Mouse (Mus musculus) limb, embryonic 14.5 days (tissue): ENCODE measurements around the gene Hrasls5. TPM values are rescaled to one million over a fixed set of nuclear protein-coding genes. Genes with fewer than 3 reads are reported as not detected.

ENCODE experiments used
- ATAC-seq: fragments of 200-750 bp; cut with Nextera tagmentation; 2 replicates; pipeline ENCODE4 v1.8.0; 2017; ENCODE audit warnings: low read depth, moderate number of reproducible peaks, moderate TSS enrichment; ENCODE audit not compliant: low FRiP score
- DNase-seq: peaks from one replicate; pipeline ENCODE4 v3.0.0-alpha.2; 2015; ENCODE audit warnings: low spot score
- H3K27ac ChIP-seq: fragments of 300-500 bp; sonication (generic); replicated peaks from 2 replicates; pipeline ENCODE4 v1.5.1; 2014; ENCODE audit warnings: low read depth, mild to moderate bottlenecking, low read length, moderate library complexity, mixed read lengths
- H3K27me3 ChIP-seq: fragments of 300-500 bp; sonication (generic); 2 replicates; pipeline ENCODE4 v1.6.1; 2014; ENCODE audit warnings: low read length, mixed read lengths; ENCODE audit not compliant: control insufficient read depth, insufficient read depth
- H3K36me3 ChIP-seq: fragments of 300-500 bp; sonication (generic); 2 replicates; pipeline ENCODE4 v1.6.1; 2014; ENCODE audit warnings: mild to moderate bottlenecking, low read length, moderate library complexity, mixed read lengths; ENCODE audit not compliant: control insufficient read depth, insufficient read depth
- H3K4me1 ChIP-seq: fragments of 300-500 bp; sonication (generic); 2 replicates; pipeline ENCODE4 v1.6.1; 2014; ENCODE audit warnings: antibody characterized with exemption, low read length, mixed read lengths; ENCODE audit not compliant: control insufficient read depth, insufficient read depth
- H3K4me2 ChIP-seq: fragments of 300-500 bp; sonication (generic); replicated peaks from 2 replicates; pipeline ENCODE4 v1.6.1; 2014; ENCODE audit warnings: low read depth, mild to moderate bottlenecking, low read length, moderate library complexity; ENCODE audit not compliant: severe bottlenecking
- H3K4me3 ChIP-seq: fragments of 300-500 bp; sonication (generic); replicated peaks from 2 replicates; pipeline ENCODE4 v1.5.1; 2014; ENCODE audit warnings: low read length
- H3K9ac ChIP-seq: fragments of 300-500 bp; sonication (generic); 2 replicates; pipeline ENCODE4 v1.6.1; 2014; ENCODE audit warnings: mild to moderate bottlenecking, low read depth, low read length, moderate library complexity; ENCODE audit not compliant: severe bottlenecking
- H3K9me3 ChIP-seq: fragments of 300-500 bp; sonication (generic); 2 replicates; pipeline ENCODE4 v1.6.1; 2016; ENCODE audit warnings: low read length; ENCODE audit not compliant: control insufficient read depth
- POLR2A ChIP-seq: fragments of 200-500 bp; IDR thresholded peaks from 2 replicates; pipeline ENCODE4 v1.8.0; 2012; ENCODE audit warnings: inconsistent platforms, mild to moderate bottlenecking, moderate library complexity, borderline replicate concordance; ENCODE audit not compliant: insufficient read depth, insufficient read length; ENCODE audit errors: extremely low read depth
- WGBS: fragments of 180-500 bp; shearing (Covaris S2); extraction: QIAGEN DNeasy Blood & Tissue Kit; methylation state at CpG from one replicate; pipeline ENCODE4 v1.1.7; 2014; 5-methylcytosine and 5-hydroxymethylcytosine counted together
- polyA plus RNA-seq, 2 experiments: library from polyadenylated mRNA; depleted of rRNA in 1 of 2; stranded (reverse) in 1 of 2; unstranded in 1 of 2; fragments of >200 nt; fragmentation: Nextera tagmentation in 1 of 2; extraction: Ambion mirVana in 1 of 2; gene quantifications; 2 replicates each; pipeline versions ENCODE4 v1.2.1 to v1.2.3; 2012 to 2014

The Hrasls5 gene
- polyA plus RNA-seq, 2 experiments, result not detected

- Histone ChIP-seq H3K9me3 (no peaks in the 10 kb centered on the region), H3K4me1 (no peaks in the 10 kb centered on the region), H3K9ac (no peak overlapping the region), H3K27me3 (no peaks in the 10 kb centered on the region), H3K4me2 (no peak overlapping the region), H3K36me3 (no peaks in the 10 kb centered on the region), H3K4me3 (no peak overlapping the region), H3K27ac (no peak overlapping the region)
- 84% methylated on average over 1 of the region's 1 CpGs for WGBS
- ATAC-seq (no peak), DNase-seq (no peak)
- no peak for TF ChIP-seq POLR2A
These were observed 75.6 kb downstream of the Hrasls5 start for GRCm38 (mm10) chr19:7687988-7688387.

Other genes with a start within 250 kb of the Hrasls5 start
- 37.6 and 47.0 TPM in 2 replicates for gene Spindoc, start 229.5 kb upstream of the Hrasls5 start, polyA plus RNA-seq (2012; rRNA removed)
- 21.9 and 25.9 TPM in 2 replicates for gene Spindoc, start 229.5 kb upstream of the Hrasls5 start, polyA plus RNA-seq (2014; fragmentation: Nextera tagmentation; extraction: Ambion mirVana)
- 98.9 and 128 TPM in 2 replicates for gene 2700081O15Rik, start 194.9 kb upstream of the Hrasls5 start, polyA plus RNA-seq (2012; rRNA removed)
- 13.7 and 15.4 TPM in 2 replicates for gene 2700081O15Rik, start 194.9 kb upstream of the Hrasls5 start, polyA plus RNA-seq (2014; fragmentation: Nextera tagmentation; extraction: Ambion mirVana)
- 112 and 118 TPM in 2 replicates for gene Rtn3, start 129.3 kb upstream of the Hrasls5 start, polyA plus RNA-seq (2012; rRNA removed)
- 102 and 107 TPM in 2 replicates for gene Rtn3, start 129.3 kb upstream of the Hrasls5 start, polyA plus RNA-seq (2014; fragmentation: Nextera tagmentation; extraction: Ambion mirVana)
- 31.6 and 32.9 TPM in 2 replicates for gene Atl3, start 118.5 kb upstream of the Hrasls5 start, polyA plus RNA-seq (2012; rRNA removed)
- gene Atl3, start 118.5 kb upstream of the Hrasls5 start, polyA plus RNA-seq (2014; fragmentation: Nextera tagmentation; extraction: Ambion mirVana), result 19.0 and 20.4 TPM in 2 replicates
- gene Pla2g16, start 55.1 kb upstream of the Hrasls5 start, polyA plus RNA-seq (2012; rRNA removed), result 5.9 and 9.2 TPM in 2 replicates
- 10.7 and 13.3 TPM in 2 replicates for gene Pla2g16, start 55.1 kb upstream of the Hrasls5 start, polyA plus RNA-seq (2014; fragmentation: Nextera tagmentation; extraction: Ambion mirVana)
- 1.1 and 1.8 TPM in 2 replicates for gene Lgals12, start 5.3 kb upstream of the Hrasls5 start, polyA plus RNA-seq (2012; rRNA removed)
- 0.36 and 0.77 TPM in 2 replicates for gene Lgals12, start 5.3 kb upstream of the Hrasls5 start, polyA plus RNA-seq (2014; fragmentation: Nextera tagmentation; extraction: Ambion mirVana)
- gene Slc22a19, start 98.8 kb downstream of the Hrasls5 start, polyA plus RNA-seq (2012; rRNA removed), result not detected in 2 replicates
- not detected in 2 replicates for gene Slc22a19, start 98.8 kb downstream of the Hrasls5 start, polyA plus RNA-seq (2014; fragmentation: Nextera tagmentation; extraction: Ambion mirVana)
- gene Slc22a26, start 190.1 kb downstream of the Hrasls5 start, polyA plus RNA-seq (2012; rRNA removed), result not detected in 2 replicates
- not detected in 2 replicates for gene Slc22a26, start 190.1 kb downstream of the Hrasls5 start, polyA plus RNA-seq (2014; fragmentation: Nextera tagmentation; extraction: Ambion mirVana)